Mouse (Mus musculus): Measurements from ENCODE around the gene Ccin.

The Ccin gene

GRCm38 (mm10) chr4:44013391-44014070 lies 30.2 kb downstream of the Ccin start:
- no peak for DNase-seq (ENCODE audit: low spot score)

- no peak for DNase-seq (ENCODE audit: low spot score)
These were observed 32.8 kb downstream of the Ccin start for GRCm38 (mm10) chr4:44016071-44016470.

- no peak for DNase-seq (ENCODE audit: low spot score)
These were observed 33.5 kb downstream of the Ccin start for GRCm38 (mm10) chr4:44016791-44017190.

- DNase-seq (ENCODE audit: low spot score): peak; percentile 84
These were observed 39.0 kb downstream of the Ccin start for GRCm38 (mm10) chr4:44022323-44022722.

- DNase-seq (ENCODE audit: low spot score): no peak
These were observed 39.5 kb downstream of the Ccin start for GRCm38 (mm10) chr4:44022766-44023165.

GRCm38 (mm10) chr4:44023681-44024080 lies 40.4 kb downstream of the Ccin start:
- no peak for DNase-seq (ENCODE audit: low spot score)

- DNase-seq (ENCODE audit: low spot score): no peak
These were observed 41.0 kb downstream of the Ccin start for GRCm38 (mm10) chr4:44024241-44024640.

GRCm38 (mm10) chr4:44025570-44025969 lies 42.3 kb downstream of the Ccin start:
- no peak for DNase-seq (ENCODE audit: low spot score)

- DNase-seq (ENCODE audit: low spot score): no peak
These were observed 45.2 kb downstream of the Ccin start for GRCm38 (mm10) chr4:44028303-44029135.

- no peak for DNase-seq (ENCODE audit: low spot score)
These were observed 46.4 kb downstream of the Ccin start for GRCm38 (mm10) chr4:44029661-44030066.

GRCm38 (mm10) chr4:44031521-44031920 lies 48.2 kb downstream of the Ccin start:
- no peak for DNase-seq (ENCODE audit: low spot score)

Data from T-cell, adult 2 months (primary cell).